Mouse (Mus musculus): ENCODE data around the gene Haus2.

- TF ChIP-seq POLR2A (IDR thresholded peaks at IDR 0.05; ENCODE audit: insufficient read length, low read depth) = no peak
- TF ChIP-seq MAX (IDR thresholded peaks at IDR 0.05; ENCODE audit: low read depth) = no peak
- no peak for TF ChIP-seq CEBPB (IDR thresholded peaks at IDR 0.05; ENCODE audit: insufficient read depth, poor library complexity, severe bottlenecking)
- TF ChIP-seq POLR2AphosphoS2 (IDR thresholded peaks at IDR 0.05; ENCODE audit: insufficient read length, low read depth) = no peak
- no peak for TF ChIP-seq E2F4 (IDR thresholded peaks at IDR 0.05; ENCODE audit: insufficient read depth)
- TF ChIP-seq SRF (IDR thresholded peaks at IDR 0.05; ENCODE audit: control insufficient read depth, insufficient read length, low read depth) = no peak
These were observed 47.7 kb upstream of the Haus2 start for GRCm38 (mm10) chr2:120561524-120561923.
